Mouse (Mus musculus) thymus, adult 2 months (tissue): ENCODE data around the gene Ndufb10.
"Not testable (repeated sequence)": the region's sequence is repeated elsewhere in the genome, so short reads cannot be mapped to it uniquely, and the experiment has no call there.

Experiments used
- CTCF ChIP-seq: fragments of 200-500 bp; IDR thresholded peaks from 2 replicates; pipeline ENCODE4 v1.5.1; 2012; ENCODE audit warnings: mild to moderate bottlenecking, control low read depth, low read length, moderate library complexity, borderline replicate concordance; ENCODE audit not compliant: control insufficient read depth, poor library complexity, insufficient read depth; ENCODE audit errors: extremely low read depth
- POLR2A ChIP-seq: fragments of 200-500 bp; IDR thresholded peaks from 2 replicates; pipeline ENCODE4 v1.6.1; 2012; ENCODE audit warnings: mild to moderate bottlenecking, low read length, control low read depth, moderate library complexity; ENCODE audit not compliant: control insufficient read depth, poor library complexity, insufficient read depth; ENCODE audit errors: extremely low read depth

DNA sequence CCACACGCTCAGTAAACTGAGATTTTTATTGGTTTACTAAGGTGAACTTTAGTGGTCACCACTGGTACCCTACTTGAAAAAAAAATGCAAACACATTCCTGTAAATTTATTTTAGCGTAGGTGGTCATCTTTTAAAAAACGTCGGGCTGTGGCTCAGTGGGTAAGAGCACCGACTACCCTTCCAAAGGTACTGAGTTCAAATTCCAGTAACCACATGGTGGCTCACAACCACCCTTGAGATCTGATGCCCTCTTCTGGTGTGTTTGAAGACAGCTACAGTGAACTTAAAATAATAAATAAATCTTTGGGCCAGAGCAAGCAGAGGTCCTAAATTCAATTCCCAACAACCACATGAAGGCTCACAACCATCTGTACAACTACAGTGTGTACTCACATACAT lies 5.3 kb downstream of the Ndufb10 start:
- not testable (repeated sequence) for TF ChIP-seq POLR2A, CTCF
